Comparison of ENCODE assay signal across 1 mouse cellular context in genomic region chr19:46074266-46074665, GRCm38 (mm10).
A peak's percentile ranks its signal among the peaks of the same experiment; 100 is the strongest.
TF ChIP-seq lines count a peak whose summit lies in the region.

No protein-coding gene starts in this region.

TF ChIP-seq in MEL, 35 proteins besides CTCF, POLR2A, EP300 and RAD21 (continued from another document):
- TF ChIP-seq TAL1 (IDR thresholded peaks at IDR 0.05; ENCODE audit: low read length) = 0 out of 2 replicates have a peak, but pooled peaks have one; percentile 14
- peak; percentile 49; the same call in 1 of the 2 replicates for TF ChIP-seq TBP (IDR thresholded peaks at IDR 0.05; ENCODE audit: low read depth, low read length)
- no peak for TF ChIP-seq BHLHE40 (IDR thresholded peaks at IDR 0.05; ENCODE audit: borderline replicate concordance, low read depth, low read length)
- TF ChIP-seq GATA1 (IDR thresholded peaks at IDR 0.05; ENCODE audit: low read depth, low read length) = peak; percentile 28; the same call in 1 of the 2 replicates
